Mouse (Mus musculus) heart, adult 2 months (tissue): ENCODE data around the gene Nudt3.

ENCODE experiments used
- EP300 ChIP-seq: fragments of 200-500 bp; IDR thresholded peaks from 2 replicates; pipeline ENCODE4 v1.6.1; 2011; ENCODE audit warnings: low read depth, low read length, control low read depth; ENCODE audit not compliant: insufficient read depth
- POLR2A ChIP-seq: fragments of 200-500 bp; IDR thresholded peaks from 2 replicates; pipeline ENCODE4 v1.6.1; 2011; ENCODE audit warnings: mild to moderate bottlenecking, low read depth, low read length, control low read depth; ENCODE audit not compliant: insufficient read depth

DNA sequence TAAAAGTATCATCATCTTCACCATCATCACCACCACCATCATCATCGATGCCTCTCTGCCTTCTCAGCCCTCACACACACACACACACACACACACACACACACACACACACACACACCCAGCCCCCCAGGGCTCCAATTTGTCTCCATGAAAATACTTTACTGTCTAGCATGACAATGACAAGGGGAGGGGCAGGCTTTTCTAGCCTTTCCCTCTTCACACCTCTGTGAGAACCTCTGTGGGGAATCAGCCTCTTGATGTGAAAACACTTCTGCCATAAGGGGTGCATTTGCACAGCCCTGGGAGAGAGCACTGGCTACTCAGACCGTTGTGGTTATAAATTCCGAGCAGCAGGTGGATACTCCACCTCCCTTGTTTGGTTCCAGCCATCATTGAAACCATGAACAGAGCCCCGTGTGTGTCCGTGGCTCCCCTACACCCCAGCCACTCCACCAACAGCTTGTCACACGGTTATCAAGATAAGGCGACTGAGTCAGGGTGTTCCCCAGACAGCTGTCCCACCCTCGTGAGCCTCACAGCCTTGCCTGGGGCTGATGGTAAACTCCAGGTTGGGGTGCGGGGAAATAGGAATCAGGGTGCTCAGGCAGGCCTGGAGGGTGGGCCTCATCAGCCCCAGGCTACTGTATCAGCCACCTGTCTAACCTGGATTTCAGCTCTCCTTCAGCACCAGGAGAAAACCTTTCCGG is 30.1 kb upstream of the Nudt3 start:
- TF ChIP-seq POLR2A: no peak
- no peak for TF ChIP-seq EP300
